ENCODE assay signal across 7 mouse cellular contexts in the genomic region with DNA sequence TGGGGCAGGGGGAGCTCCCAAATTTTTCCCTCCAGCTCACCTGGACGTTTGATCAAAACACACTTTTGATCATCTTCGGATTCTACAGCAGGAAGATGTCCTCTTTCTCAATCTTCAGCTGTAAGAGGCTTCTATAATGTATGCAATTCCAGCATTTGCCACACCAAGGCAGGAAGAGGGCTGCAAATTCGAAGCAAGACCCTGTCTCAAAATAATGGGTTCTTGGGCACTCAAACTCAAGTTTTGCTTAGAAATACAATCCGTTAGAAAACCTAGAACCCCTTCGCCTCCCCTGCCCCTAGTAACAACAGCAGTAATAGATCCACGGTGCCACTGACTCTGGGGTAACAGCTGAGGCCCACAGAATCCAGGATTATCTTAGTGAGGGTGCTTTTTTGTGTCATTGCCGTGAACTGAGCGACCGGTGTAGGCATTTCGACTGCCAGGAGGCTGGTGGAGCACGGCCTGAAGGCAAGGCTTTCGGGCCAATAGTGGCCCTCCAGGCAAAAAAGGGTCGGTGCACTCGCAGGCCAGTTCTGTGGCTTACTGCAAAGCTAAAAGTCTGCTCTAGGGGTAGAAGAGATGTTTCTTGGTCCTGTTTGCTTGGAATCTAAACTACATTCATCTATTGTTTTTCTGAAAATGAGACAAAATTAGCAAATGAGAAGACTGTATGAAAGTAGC. TPM values are rescaled to one million over a fixed set of nuclear protein-coding genes. Genes with fewer than 3 reads are reported as not detected.
DNase-seq lines count a peak whose midpoint lies in the region; ATAC-seq and TF ChIP-seq lines count a peak whose summit lies in the region.

No protein-coding gene starts in this region.

- TF ChIP-seq CTCF in spleen, adult 2 months (IDR thresholded peaks at IDR 0.05; ENCODE audit: extremely low read depth, insufficient read depth, insufficient read length, insufficient replicate concordance), result no peak

- TF ChIP-seq POLR2A in spleen, adult 2 months (IDR thresholded peaks at IDR 0.05; ENCODE audit: low read depth, low read length), result no peak

- peak overlapping the region; percentile 55 for H3K4me2 ChIP-seq in forebrain, embryonic 11.5 days (ENCODE audit: low read depth, low read length, severe bottlenecking)
- H3K4me2 ChIP-seq in liver, embryonic 12.5 days, result peak overlapping the region; percentile 82

- no peaks in the 10 kb centered on the region for H3K27me3 ChIP-seq in spleen, adult 2 months (ENCODE audit: control insufficient read depth, insufficient read depth, low read length)
- H3K27me3 ChIP-seq in forebrain, embryonic 11.5 days (ENCODE audit: control insufficient read depth, insufficient read depth, low read length), result no peaks in the 10 kb centered on the region
- H3K27me3 ChIP-seq in liver, embryonic 12.5 days (replicated peaks), result 0 out of 2 replicates have a peak, but pooled peaks cover 2% of the 10 kb centered on the region

- H3K9me3 ChIP-seq in forebrain, embryonic 11.5 days (ENCODE audit: control insufficient read depth, low read length), result no peaks in the 10 kb centered on the region
- H3K9me3 ChIP-seq in liver, embryonic 12.5 days (replicated peaks), result no peaks in the 10 kb centered on the region

- no peak; the same call in 1 of the 2 replicates for ATAC-seq in forebrain, embryonic 11.5 days (replicated peaks; ENCODE audit: low FRiP score)
- ATAC-seq in liver, embryonic 12.5 days, result peak; percentile 46; the same call in 1 of the 2 replicates

- no peak overlapping the region for H3K27ac ChIP-seq in spleen, adult 2 months (ENCODE audit: insufficient read depth, low read length)
- H3K27ac ChIP-seq in forebrain, embryonic 11.5 days (ENCODE audit: low read depth, low read length), result no peak overlapping the region
- H3K27ac ChIP-seq in liver, embryonic 12.5 days, result peak overlapping the region; percentile 46

- DNase-seq in spleen, adult 2 months (ENCODE audit: low read depth in 1 of 2, low spot score in 2 of 2), result no peak
- DNase-seq in spleen, postnatal 14 days (ENCODE audit: low spot score in 2 of 2), result no peak
- peak; percentile 70 for DNase-seq in forebrain, embryonic 11.5 days (ENCODE audit: low spot score)
- no peak for DNase-seq in left cerebral cortex, adult 9 months (ENCODE audit: low spot score in 2 of 2)
- DNase-seq in layer of hippocampus, postnatal 25 days (ENCODE audit: extremely low spot score in 1 of 2, low spot score in 1 of 2), result no peak
- no peak for DNase-seq in left cerebral cortex, adult 11 months (ENCODE audit: low spot score)

- H3K36me3 ChIP-seq in spleen, adult 2 months (ENCODE audit: control insufficient read depth, insufficient read depth, low read length), result no peaks in the 10 kb centered on the region
- H3K36me3 ChIP-seq in forebrain, embryonic 11.5 days (ENCODE audit: control insufficient read depth, insufficient read depth, low read length), result no peaks in the 10 kb centered on the region
- no peaks in the 10 kb centered on the region for H3K36me3 ChIP-seq in liver, embryonic 12.5 days

- 56% methylated on average over 14 of the region's 14 CpGs for WGBS in spleen, adult 2 months
- 2% methylated on average over 14 of the region's 14 CpGs for WGBS in forebrain, embryonic 11.5 days
- WGBS in liver, embryonic 12.5 days (ENCODE audit: insufficient replicate concordance), result 5% methylated on average over 14 of the region's 14 CpGs

- no peaks in the 10 kb centered on the region for H3K4me1 ChIP-seq in spleen, adult 2 months (ENCODE audit: control insufficient read depth, insufficient read depth, insufficient read length)
- peaks cover 2% of the 10 kb centered on the region; the same call in 1 of the 2 replicates for H3K4me1 ChIP-seq in forebrain, embryonic 11.5 days (replicated peaks; ENCODE audit: control insufficient read depth, insufficient read depth, low read length)
- H3K4me1 ChIP-seq in liver, embryonic 12.5 days, result peaks cover 65% of the 10 kb centered on the region

- peak overlapping the region; percentile 47; the same call in 1 of the 2 replicates for H3K9ac ChIP-seq in forebrain, embryonic 11.5 days (ENCODE audit: low read length)
- H3K9ac ChIP-seq in liver, embryonic 12.5 days, result peak overlapping the region; percentile 75

- H3K4me3 ChIP-seq in spleen, adult 2 months (ENCODE audit: extremely low read depth, insufficient read depth, insufficient read length), result peak overlapping the region; percentile 10; the same call in 1 of the 2 replicates
- H3K4me3 ChIP-seq in forebrain, embryonic 11.5 days (ENCODE audit: low read depth, low read length), result peak overlapping the region; percentile 28
- peak overlapping the region; percentile 60 for H3K4me3 ChIP-seq in liver, embryonic 12.5 days

RNA-seq across cellular contexts. Expression of gene Btn2a2, which starts 17.1 kb away (rescaled TPM):
- polyA plus RNA-seq in spleen, adult 2 months (2012; rRNA removed), result 0.04 TPM in 1 of 2 replicates, not detected in the other
- polyA plus RNA-seq in forebrain, embryonic 11.5 days (2014; fragmentation: Nextera tagmentation; extraction: Ambion mirVana), result 0.48 and 0.59 TPM in 2 replicates
- polyA plus RNA-seq in liver, embryonic 12.5 days (2016; fragmentation: Nextera tagmentation; extraction: Ambion mirVana), result 0.07 TPM in 1 of 2 replicates, not detected in the other
- total RNA-seq in layer of hippocampus, postnatal 25 days (2021), result under 1 TPM; 0.59 to 0.66 TPM

RNA-seq across cellular contexts. Expression of gene Hist1h4h, which starts 25.0 kb away (rescaled TPM):
- 26.5 and 53.6 TPM in 2 replicates for polyA plus RNA-seq in spleen, adult 2 months (2012; rRNA removed)
- 2.0 and 4.9 TPM in 2 replicates for polyA plus RNA-seq in forebrain, embryonic 11.5 days (2014; fragmentation: Nextera tagmentation; extraction: Ambion mirVana)
- polyA plus RNA-seq in liver, embryonic 12.5 days (2016; fragmentation: Nextera tagmentation; extraction: Ambion mirVana), result 4.4 and 4.7 TPM in 2 replicates
- total RNA-seq in layer of hippocampus, postnatal 25 days (2021), result 100 to 1,000 TPM; 289 to 367 TPM

RNA-seq across cellular contexts. Expression of gene Hist1h2af, which starts 27.9 kb away (rescaled TPM):
- polyA plus RNA-seq in spleen, adult 2 months (2012; rRNA removed), result 733 and 772 TPM in 2 replicates
- polyA plus RNA-seq in forebrain, embryonic 11.5 days (2014; fragmentation: Nextera tagmentation; extraction: Ambion mirVana), result 7.7 and 9.3 TPM in 2 replicates
- polyA plus RNA-seq in liver, embryonic 12.5 days (2016; fragmentation: Nextera tagmentation; extraction: Ambion mirVana), result 7.8 and 13.9 TPM in 2 replicates
- 10 to 100 TPM in 1 of 2 experiments, 1 to 10 TPM in 1; 7.8 to 12.2 TPM for total RNA-seq in layer of hippocampus, postnatal 25 days (2021)

RNA-seq across cellular contexts. Expression of gene Hist1h3g, which starts 29.4 kb away (rescaled TPM):
- polyA plus RNA-seq in spleen, adult 2 months (2012; rRNA removed), result 34.4 and 52.1 TPM in 2 replicates
- polyA plus RNA-seq in forebrain, embryonic 11.5 days (2014; fragmentation: Nextera tagmentation; extraction: Ambion mirVana), result 5.2 and 5.7 TPM in 2 replicates
- 12.9 and 16.3 TPM in 2 replicates for polyA plus RNA-seq in liver, embryonic 12.5 days (2016; fragmentation: Nextera tagmentation; extraction: Ambion mirVana)
- 1 to 10 TPM; 3.6 to 5.7 TPM for total RNA-seq in layer of hippocampus, postnatal 25 days (2021)

RNA-seq across cellular contexts. Expression of gene Hist1h2bh, which starts 37.4 kb away (rescaled TPM):
- 4.9 and 8.4 TPM in 2 replicates for polyA plus RNA-seq in spleen, adult 2 months (2012; rRNA removed)
- polyA plus RNA-seq in forebrain, embryonic 11.5 days (2014; fragmentation: Nextera tagmentation; extraction: Ambion mirVana), result 0.85 and 1.2 TPM in 2 replicates
- 1.4 and 1.5 TPM in 2 replicates for polyA plus RNA-seq in liver, embryonic 12.5 days (2016; fragmentation: Nextera tagmentation; extraction: Ambion mirVana)
- 1 to 10 TPM in 1 of 2 experiments, under 1 TPM in 1; 0.94 to 1.1 TPM for total RNA-seq in layer of hippocampus, postnatal 25 days (2021)

Comparison
In these comparisons a context has a peak if more than half of its experiments do, and no peak if none do; other contexts are left out.
1. H3K4me3 ChIP-seq: peak in every context shown above with its lines; median percentile 60 in liver, embryonic 12.5 days; 28 in forebrain, embryonic 11.5 days; 10 in spleen, adult 2 months.
2. RNA of gene Hist1h2af, which starts 27.9 kb away (polyA plus RNA-seq): 733 to 772 TPM in spleen, adult 2 months; 7.8 to 13.9 TPM in liver, embryonic 12.5 days and 7.7 to 9.3 TPM in forebrain, embryonic 11.5 days; every median in the first group is over 10 times any median in the second.